Mouse (Mus musculus): ENCODE measurements around the gene Anxa6. TPM values are rescaled to one million over a fixed set of nuclear protein-coding genes. Genes with fewer than 3 reads are reported as not detected.
"Not testable (repeated sequence)": the region's sequence is repeated elsewhere in the genome, so short reads cannot be mapped to it uniquely, and the experiment has no call there.

Gene Anxa6
- polyA plus RNA-seq, 1 experiment, result 30.1 TPM

GRCm38 (mm10) chr11:54956912-54957311 is 76.3 kb downstream of the Anxa6 start:
- 74% methylated on average over 7 of the region's 7 CpGs for WGBS
- TF ChIP-seq CTCF (IDR thresholded peaks at IDR 0.05; ENCODE audit: extremely low read depth, insufficient read length, insufficient replicate concordance, low read depth, low read length), result no peak
- TF ChIP-seq POLR2A (IDR thresholded peaks at IDR 0.05; ENCODE audit: low read depth, low read length), result no peak
- H3K4me1 ChIP-seq (ENCODE audit: control insufficient read depth, insufficient read depth, insufficient read length, low read length), result peaks cover 39% of the 10 kb centered on the region
- H3K27me3 ChIP-seq (ENCODE audit: control insufficient read depth, insufficient read depth, low read length), result no peaks in the 10 kb centered on the region
- H3K4me3 ChIP-seq (ENCODE audit: low read depth, low read length), result no peak overlapping the region
- no peak overlapping the region for H3K27ac ChIP-seq (ENCODE audit: insufficient read depth, low read depth, low read length)
- 0 out of 2 replicates have a peak, but pooled peaks cover 1% of the 10 kb centered on the region for H3K36me3 ChIP-seq (ENCODE audit: control insufficient read depth, insufficient read depth, low read length)

GRCm38 (mm10) chr11:54955735-54956480 is 77.3 kb downstream of the Anxa6 start:
- H3K36me3 ChIP-seq (ENCODE audit: control insufficient read depth, insufficient read depth, low read length), result peaks cover 5% of the 10 kb centered on the region; the same call in 1 of the 2 replicates
- peak overlapping the region; percentile 97 for H3K27ac ChIP-seq (ENCODE audit: insufficient read depth, low read depth, low read length)
- peak overlapping the region; percentile 90 for H3K4me3 ChIP-seq (ENCODE audit: low read depth, low read length)
- peaks cover 36% of the 10 kb centered on the region for H3K4me1 ChIP-seq (ENCODE audit: control insufficient read depth, insufficient read depth, insufficient read length, low read length)
- under 1% methylated on average over 59 of the region's 59 CpGs for WGBS
- no peaks in the 10 kb centered on the region for H3K27me3 ChIP-seq (ENCODE audit: control insufficient read depth, insufficient read depth, low read length)
- TF ChIP-seq POLR2A (IDR thresholded peaks at IDR 0.05; ENCODE audit: low read depth, low read length) (peak; percentile 80), CTCF (IDR thresholded peaks at IDR 0.05; ENCODE audit: extremely low read depth, insufficient read length, insufficient replicate concordance, low read depth, low read length) (no peak)

GRCm38 (mm10) chr11:54955400-54955734 is 77.9 kb downstream of the Anxa6 start:
- peaks cover 40% of the 10 kb centered on the region for H3K4me1 ChIP-seq (ENCODE audit: control insufficient read depth, insufficient read depth, insufficient read length, low read length)
- peaks cover 11% of the 10 kb centered on the region for H3K36me3 ChIP-seq (ENCODE audit: control insufficient read depth, insufficient read depth, low read length)
- H3K27ac ChIP-seq (ENCODE audit: insufficient read depth, low read depth, low read length), result peak overlapping the region; percentile 97
- 22% methylated on average over 10 of the region's 10 CpGs for WGBS
- H3K27me3 ChIP-seq (ENCODE audit: control insufficient read depth, insufficient read depth, low read length), result not testable (repeated sequence)
- H3K4me3 ChIP-seq (ENCODE audit: low read depth, low read length), result peak overlapping the region; percentile 90

- peaks cover 12% of the 10 kb centered on the region for H3K36me3 ChIP-seq (ENCODE audit: control insufficient read depth, insufficient read depth, low read length)
- 64% methylated on average over 8 of the region's 8 CpGs for WGBS
- TF ChIP-seq POLR2A (IDR thresholded peaks at IDR 0.05; ENCODE audit: low read depth, low read length) (no peak), CTCF (IDR thresholded peaks at IDR 0.05; ENCODE audit: extremely low read depth, insufficient read length, insufficient replicate concordance, low read depth, low read length) (no peak)
- peak overlapping the region; percentile 59; the same call in 1 of the 2 replicates for H3K27ac ChIP-seq (ENCODE audit: insufficient read depth, low read depth, low read length)
- peaks cover 40% of the 10 kb centered on the region for H3K4me1 ChIP-seq (ENCODE audit: control insufficient read depth, insufficient read depth, insufficient read length, low read length)
- H3K4me3 ChIP-seq (ENCODE audit: low read depth, low read length), result peak overlapping the region; percentile 57
- H3K27me3 ChIP-seq (ENCODE audit: control insufficient read depth, insufficient read depth, low read length), result no peaks in the 10 kb centered on the region
Observed at GRCm38 (mm10) chr11:54954716-54955115, 78.5 kb downstream of the Anxa6 start.

GRCm38 (mm10) chr11:54953993-54954446 is 79.2 kb downstream of the Anxa6 start:
- Histone ChIP-seq H3K27me3 (ENCODE audit: control insufficient read depth, insufficient read depth, low read length) (no peaks in the 10 kb centered on the region), H3K36me3 (ENCODE audit: control insufficient read depth, insufficient read depth, low read length) (peaks cover 12% of the 10 kb centered on the region), H3K4me3 (ENCODE audit: low read depth, low read length) (peak overlapping the region; percentile 55), H3K27ac (ENCODE audit: insufficient read depth, low read depth, low read length) (peak overlapping the region; percentile 35), H3K4me1 (ENCODE audit: control insufficient read depth, insufficient read depth, insufficient read length, low read length) (peaks cover 39% of the 10 kb centered on the region)
- WGBS, result 42% methylated on average over 9 of the region's 9 CpGs
- TF ChIP-seq POLR2A (IDR thresholded peaks at IDR 0.05; ENCODE audit: low read depth, low read length) (no peak), CTCF (IDR thresholded peaks at IDR 0.05; ENCODE audit: extremely low read depth, insufficient read length, insufficient replicate concordance, low read depth, low read length) (no peak)

GRCm38 (mm10) chr11:54952651-54953050 is 80.6 kb downstream of the Anxa6 start:
- 65% methylated on average over 6 of the region's 6 CpGs for WGBS
- Histone ChIP-seq H3K27ac (ENCODE audit: insufficient read depth, low read depth, low read length) (peak overlapping the region; percentile 30; the same call in 1 of the 2 replicates), H3K27me3 (ENCODE audit: control insufficient read depth, insufficient read depth, low read length) (no peaks in the 10 kb centered on the region), H3K4me1 (ENCODE audit: control insufficient read depth, insufficient read depth, insufficient read length, low read length) (peaks cover 35% of the 10 kb centered on the region), H3K36me3 (ENCODE audit: control insufficient read depth, insufficient read depth, low read length) (peaks cover 13% of the 10 kb centered on the region), H3K4me3 (ENCODE audit: low read depth, low read length) (peak overlapping the region; percentile 23)
- no peak for TF ChIP-seq CTCF (IDR thresholded peaks at IDR 0.05; ENCODE audit: extremely low read depth, insufficient read length, insufficient replicate concordance, low read depth, low read length)
- TF ChIP-seq POLR2A (IDR thresholded peaks at IDR 0.05; ENCODE audit: low read depth, low read length), result no peak

- TF ChIP-seq CTCF (IDR thresholded peaks at IDR 0.05; ENCODE audit: extremely low read depth, insufficient read length, insufficient replicate concordance, low read depth, low read length) (no peak), POLR2A (IDR thresholded peaks at IDR 0.05; ENCODE audit: low read depth, low read length) (no peak)
Observed at GRCm38 (mm10) chr11:54950684-54951083, 82.6 kb downstream of the Anxa6 start.

More at GRCm38 (mm10) chr11:54950684-54951083, 82.6 kb downstream of the Anxa6 start:
- Histone ChIP-seq H3K36me3 (ENCODE audit: control insufficient read depth, insufficient read depth, low read length) (peaks cover 24% of the 10 kb centered on the region), H3K27ac (ENCODE audit: insufficient read depth, low read depth, low read length) (peak overlapping the region; percentile 30; the same call in 1 of the 2 replicates), H3K4me3 (ENCODE audit: low read depth, low read length) (no peak overlapping the region), H3K27me3 (ENCODE audit: control insufficient read depth, insufficient read depth, low read length) (no peaks in the 10 kb centered on the region), H3K4me1 (ENCODE audit: control insufficient read depth, insufficient read depth, insufficient read length, low read length) (peaks cover 49% of the 10 kb centered on the region)
- WGBS, result 78% methylated on average over 6 of the region's 6 CpGs

Data from small intestine, adult 2 months (tissue).